Mouse (Mus musculus) ES-E14 (cell line): ENCODE data around the gene Pou2f2. TPM values are rescaled to one million over a fixed set of nuclear protein-coding genes. Genes with fewer than 3 reads are reported as not detected.

ENCODE experiments used
- DNase-seq: peaks from one replicate; pipeline ENCODE4 v3.0.0-alpha.2; 2013; ENCODE audit warnings: low read depth, low spot score
- H3K27ac ChIP-seq: 2 replicates; pipeline ENCODE4 v1.5.1; 2012; ENCODE audit warnings: low read depth, mild to moderate bottlenecking, low read length, moderate library complexity, mixed read lengths; ENCODE audit not compliant: poor library complexity, insufficient read depth, severe bottlenecking
- H3K36me3 ChIP-seq: 2 replicates; pipeline ENCODE4 v1.6.1; 2012; ENCODE audit warnings: mild to moderate bottlenecking, low read length, moderate library complexity, mixed read lengths; ENCODE audit not compliant: control insufficient read depth, poor library complexity, insufficient read depth, severe bottlenecking
- H3K4me1 ChIP-seq, 2 experiments: fragments of 150-350 bp in 1 of 2; sonication (generic) in 1 of 2; 2 replicates each; pipeline ENCODE4 v1.6.1; 2012; ENCODE audit warnings: low read length in 2 of 2, mild to moderate bottlenecking in 1 of 2, mixed read lengths in 1 of 2; ENCODE audit not compliant: control insufficient read depth in 2 of 2, insufficient read depth in 2 of 2, poor library complexity in 1 of 2
- H3K4me3 ChIP-seq, 2 experiments: fragments of 150-350 bp in 1 of 2; sonication (generic) in 1 of 2; 2 replicates each; pipeline ENCODE4 v1.5.1; 2012; ENCODE audit warnings: low read length in 2 of 2, low read depth in 1 of 2, mild to moderate bottlenecking in 1 of 2, mixed read lengths in 1 of 2; ENCODE audit not compliant: insufficient read depth in 1 of 2, poor library complexity in 1 of 2, severe bottlenecking in 1 of 2
- H3K9ac ChIP-seq: 2 replicates; pipeline ENCODE4 v1.6.1; 2012; ENCODE audit warnings: low read depth, mild to moderate bottlenecking, low read length, mixed read lengths; ENCODE audit not compliant: poor library complexity, insufficient read depth, severe bottlenecking
- H3K9me3 ChIP-seq: fragments of 150-350 bp; sonication (generic); 2 replicates; pipeline ENCODE4 v1.6.1; 2012; ENCODE audit warnings: low read depth, mild to moderate bottlenecking, low read length; ENCODE audit not compliant: control insufficient read depth, insufficient read depth
- CHD2 ChIP-seq: IDR thresholded peaks from 2 replicates; pipeline ENCODE4 v1.6.1; 2014; ENCODE audit warnings: mild to moderate bottlenecking, low read depth, low read length, inconsistent platforms
- HCFC1 ChIP-seq: IDR thresholded peaks from 2 replicates; pipeline ENCODE4 v1.6.1; 2012; ENCODE audit warnings: low read length, inconsistent platforms, borderline replicate concordance; ENCODE audit not compliant: insufficient read depth
- MAFK ChIP-seq: IDR thresholded peaks from 2 replicates; pipeline ENCODE4 v1.6.1; 2014; ENCODE audit warnings: mild to moderate bottlenecking, low read depth, low read length, inconsistent platforms; ENCODE audit not compliant: insufficient read depth
- ZC3H11A ChIP-seq: IDR thresholded peaks from 2 replicates; pipeline ENCODE4 v1.6.1; 2012; ENCODE audit warnings: low read depth, mild to moderate bottlenecking, inconsistent platforms, low read length, borderline replicate concordance
- ZNF384 ChIP-seq: IDR thresholded peaks from 2 replicates; pipeline ENCODE4 v1.6.1; 2012; ENCODE audit warnings: low read depth, low read length, inconsistent platforms
- in situ Hi-C, 2 experiments: fragments of 600-800 bp; cut with MboI; formaldehyde crosslinking; loops; one replicate each; pipeline ENCODE4 v1.15.1; 2025; ENCODE audit warnings: low sequenced_read_pairs in 2 of 2, inconsistent platforms in 1 of 2; ENCODE audit not compliant: unreplicated experiment in 2 of 2
- total RNA-seq: library from RNA; depleted of rRNA; stranded (reverse); fragments of 300-350 nt; gene quantifications from 2 replicates; pipeline ENCODE4 v1.2.3, GENCODE M21; 2012

Gene Pou2f2
- total RNA-seq, 1 experiment: 2.4 TPM

- Histone ChIP-seq H3K36me3 (no peaks in the 10 kb centered on the region), H3K4me1 (peaks cover 3 to 15% of the 10 kb centered on the region in 2 experiments; a peak in 3 of 4 replicates), H3K27ac (no peak overlapping the region), H3K9me3 (no peaks in the 10 kb centered on the region), H3K4me3 (peak overlapping the region in 1 of 2 experiments; percentile 28; a peak in 1 of 4 replicates), H3K9ac (no peak overlapping the region; the same call in 1 of the 2 replicates)
- TF ChIP-seq MAFK: no peak
- TF ChIP-seq ZNF384: no peak
- no peak for TF ChIP-seq CHD2
- no peak for TF ChIP-seq ZC3H11A
- TF ChIP-seq HCFC1: no peak
- in situ Hi-C loops: no loop called here
- DNase-seq: no peak
Measured at GRCm38 (mm10) chr7:25109355-25109754, 70.2 kb downstream of the Pou2f2 start.

- Histone ChIP-seq H3K4me1 (peaks cover 3 to 15% of the 10 kb centered on the region in 2 experiments; a peak in 3 of 4 replicates), H3K9me3 (no peaks in the 10 kb centered on the region), H3K27ac (no peak overlapping the region), H3K36me3 (no peaks in the 10 kb centered on the region), H3K4me3 (no peak overlapping the region), H3K9ac (no peak overlapping the region)
- DNase-seq: no peak
- in situ Hi-C loops: no loop called here
- TF ChIP-seq MAFK (no peak), ZNF384 (no peak), HCFC1 (no peak), ZC3H11A (no peak), CHD2 (no peak)
Measured at GRCm38 (mm10) chr7:25106790-25107502, 72.6 kb downstream of the Pou2f2 start.

- Histone ChIP-seq H3K27ac (no peak overlapping the region), H3K4me3 (no peak overlapping the region), H3K9ac (no peak overlapping the region), H3K4me1 (peaks cover 3 to 15% of the 10 kb centered on the region in 2 experiments; a peak in 3 of 4 replicates), H3K36me3 (no peaks in the 10 kb centered on the region), H3K9me3 (no peaks in the 10 kb centered on the region)
- in situ Hi-C loops: no loop called here
- TF ChIP-seq ZC3H11A (peak; percentile 82), CHD2 (no peak), MAFK (peak; percentile 73), ZNF384 (0 out of 2 replicates have a peak, but pooled peaks have one; percentile 13), HCFC1 (no peak)
- peak; percentile 77 for DNase-seq
Measured at GRCm38 (mm10) chr7:25105411-25106160, 73.9 kb downstream of the Pou2f2 start.

- H3K4me1 ChIP-seq: peaks cover 1 to 2% of the 10 kb centered on the region in 2 experiments; a peak in 1 of 4 replicates
- TF ChIP-seq CHD2 (no peak), MAFK (0 out of 2 replicates have a peak, but pooled peaks have one; percentile 15)
- no peak overlapping the region for H3K27ac ChIP-seq
- H3K4me3 ChIP-seq: no peak overlapping the region
- H3K9me3 ChIP-seq: no peaks in the 10 kb centered on the region
- in situ Hi-C loops: no loop called here
- H3K9ac ChIP-seq: no peak overlapping the region
- DNase-seq: no peak
- no peaks in the 10 kb centered on the region for H3K36me3 ChIP-seq
Measured at GRCm38 (mm10) chr7:25099581-25099980, 79.9 kb downstream of the Pou2f2 start.
